Mouse (Mus musculus): ENCODE data around the gene Acss3.

DNA sequence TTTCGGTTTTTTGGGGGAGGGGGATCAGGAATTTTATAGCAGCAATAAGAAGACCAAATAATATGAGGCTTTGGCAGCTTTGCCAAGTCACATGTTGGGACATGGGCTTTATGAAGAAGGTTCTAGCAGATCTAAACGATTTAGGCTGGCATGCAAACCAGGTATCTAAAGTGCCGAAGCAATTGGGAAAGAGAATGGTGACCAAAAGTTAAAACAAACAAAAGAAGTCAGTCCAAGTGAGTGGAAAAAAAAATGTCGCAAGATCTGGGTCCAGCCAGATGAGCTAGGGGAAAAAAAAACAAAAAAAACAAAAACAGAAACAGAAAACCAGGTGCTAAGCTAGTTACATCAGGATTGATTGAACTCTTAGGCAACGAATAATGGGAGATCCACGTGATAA, 83.1 kb downstream of the Acss3 start:
- TF ChIP-seq EP300 (optimal IDR thresholded peaks at IDR 0.05) (no peak), CTCF (IDR thresholded peaks at IDR 0.05; ENCODE audit: low read depth) (no peak)
